Mouse (Mus musculus) CH12.LX (cell line): ENCODE measurements at regions not wholly inside any gene's neighbourhood (a gene's known extent, or its start where the extent isn't known, plus 50 kb on each side); places are given as distances from the start of the nearest gene placed in this dataset.

ENCODE experiments used
- CTCF ChIP-seq, 2 experiments: IDR thresholded peaks in 1 of 2; conservative IDR thresholded peaks in 1 of 2; 2 replicates each; pipeline ENCODE4 v1.5.1; 2011 to 2012; ENCODE audit warnings: low read depth in 2 of 2, low read length in 2 of 2, improper control_type of control experiment in 1 of 2, inconsistent platforms in 1 of 2, mild to moderate bottlenecking in 1 of 2, moderate library complexity in 1 of 2
- MXI1 ChIP-seq: IDR thresholded peaks from 2 replicates; pipeline ENCODE4 v1.6.1; 2011; ENCODE audit warnings: mild to moderate bottlenecking, low read depth, low read length, improper control_type of control experiment
- NELFE ChIP-seq: IDR thresholded peaks from 2 replicates; pipeline ENCODE4 v1.6.1; 2011; ENCODE audit warnings: low read depth, low read length, improper control_type of control experiment
- POLR2A ChIP-seq: IDR thresholded peaks from 2 replicates; pipeline ENCODE4 v1.6.1; 2011; ENCODE audit warnings: low read depth, mild to moderate bottlenecking, improper control_type of control experiment, low read length
- TCF12 ChIP-seq: IDR thresholded peaks from 2 replicates; pipeline ENCODE4 v1.6.1; 2014; ENCODE audit warnings: low read depth, mild to moderate bottlenecking, inconsistent platforms, low read length, improper control_type of control experiment
- ZKSCAN1 ChIP-seq: IDR thresholded peaks from 2 replicates; pipeline ENCODE4 v1.6.1; 2012; ENCODE audit warnings: low read depth, inconsistent platforms, low read length, improper control_type of control experiment, borderline replicate concordance
- ZMIZ1 ChIP-seq: IDR thresholded peaks from 2 replicates; pipeline ENCODE4 v1.6.1; 2012; ENCODE audit warnings: low read depth, mild to moderate bottlenecking, inconsistent platforms, low read length, improper control_type of control experiment
- ZNF384 ChIP-seq: IDR thresholded peaks from 2 replicates; pipeline ENCODE4 v1.6.1; 2012; ENCODE audit warnings: low read depth, low read length, improper control_type of control experiment, inconsistent platforms

GRCm38 (mm10) chr13:26593750-26594149 is 176.2 kb downstream of the Hdgfl1 start:
- TF ChIP-seq ZMIZ1 (no peak), CTCF (conservative IDR thresholded peaks at IDR 0.05 in 1 of 2, IDR thresholded peaks at IDR 0.05 in 1 of 2; ENCODE audit: low read depth in 2 of 2, low read length in 2 of 2) (no peak), POLR2A (no peak), MXI1 (no peak), TCF12 (no peak), ZNF384 (no peak), ZKSCAN1 (no peak), NELFE (no peak)
